Mouse (Mus musculus) intestine, postnatal 0 days (tissue): Measurements from ENCODE around the gene Dab1. TPM values are rescaled to one million over a fixed set of nuclear protein-coding genes. Genes with fewer than 3 reads are reported as not detected.

Source experiments
- ATAC-seq: fragments of 200-750 bp; cut with Nextera tagmentation; 2 replicates; pipeline ENCODE4 v1.8.0; 2017; ENCODE audit warnings: mild to moderate bottlenecking, moderate TSS enrichment, moderate library complexity
- H3K27ac ChIP-seq: fragments of 300-500 bp; sonication (generic); 2 replicates; pipeline ENCODE4 v1.5.1; 2014; ENCODE audit warnings: mild to moderate bottlenecking, low read depth, low read length, moderate library complexity
- H3K27me3 ChIP-seq: fragments of 300-500 bp; sonication (generic); replicated peaks from 2 replicates; pipeline ENCODE4 v1.6.1; 2014; ENCODE audit warnings: low read length, mixed read lengths; ENCODE audit not compliant: control insufficient read depth, insufficient read depth
- H3K36me3 ChIP-seq: fragments of 300-500 bp; sonication (generic); 2 replicates; pipeline ENCODE4 v1.6.1; 2014; ENCODE audit warnings: mild to moderate bottlenecking, moderate library complexity; ENCODE audit not compliant: control insufficient read depth, insufficient read depth
- H3K4me1 ChIP-seq: fragments of 300-500 bp; sonication (generic); replicated peaks from 2 replicates; pipeline ENCODE4 v1.6.1; 2014; ENCODE audit warnings: antibody characterized with exemption, low read length, mixed read lengths; ENCODE audit not compliant: control insufficient read depth, insufficient read depth
- H3K4me2 ChIP-seq: fragments of 300-500 bp; sonication (generic); replicated peaks from 2 replicates; pipeline ENCODE4 v1.6.1; 2014; ENCODE audit warnings: low read depth, mild to moderate bottlenecking, moderate library complexity
- H3K4me3 ChIP-seq: fragments of 300-500 bp; sonication (generic); 2 replicates; pipeline ENCODE4 v1.5.1; 2014; ENCODE audit warnings: low read depth, low read length
- H3K9ac ChIP-seq: fragments of 300-500 bp; sonication (generic); 2 replicates; pipeline ENCODE4 v1.6.1; 2014; ENCODE audit warnings: mild to moderate bottlenecking, low read depth, low read length
- H3K9me3 ChIP-seq: fragments of 300-500 bp; sonication (generic); 2 replicates; pipeline ENCODE4 v1.6.1; 2016; ENCODE audit warnings: mixed run types; ENCODE audit not compliant: control insufficient read depth
- CTCF ChIP-seq: sonication (generic); IDR thresholded peaks from 2 replicates; pipeline ENCODE4 v1.5.1; 2016; ENCODE audit warnings: low read depth, mild to moderate bottlenecking, control low read depth, antibody characterized with exemption, moderate library complexity
- WGBS: fragments of 180-500 bp; shearing (Covaris S2); extraction: QIAGEN DNeasy Blood & Tissue Kit; methylation state at CpG from one replicate; pipeline ENCODE4 v1.1.7; 2014; 5-methylcytosine and 5-hydroxymethylcytosine counted together
- polyA plus RNA-seq: library from polyadenylated mRNA; unstranded; fragments of >200 nt; fragmentation: Nextera tagmentation; extraction: Ambion mirVana; gene quantifications from 2 replicates; pipeline ENCODE4 v1.2.1, GENCODE M21; 2015

Dab1 gene
- polyA plus RNA-seq, 1 experiment from 2014 or later = 61.3 TPM

DNA sequence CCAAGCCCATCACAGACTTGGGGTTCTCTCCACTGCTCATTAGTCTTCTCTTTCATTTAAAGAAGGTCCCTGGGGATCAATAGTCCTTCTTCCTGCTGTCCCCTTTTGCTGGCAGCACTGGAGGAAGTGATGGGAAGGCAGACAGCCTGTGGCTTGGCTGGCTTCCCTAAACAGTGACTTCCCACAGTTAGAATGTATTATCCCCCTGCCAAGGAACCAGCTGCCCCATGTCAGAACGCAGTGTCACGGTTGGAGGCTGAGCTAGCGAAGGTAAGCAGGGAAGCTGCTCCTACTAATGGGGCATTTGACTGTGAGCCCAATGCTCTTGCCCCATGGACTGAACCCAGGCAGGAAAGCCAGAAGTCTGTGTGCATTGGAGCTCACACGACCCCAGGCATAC, 162.2 kb downstream of the Dab1 start:
- no peak for TF ChIP-seq CTCF
- Histone ChIP-seq H3K4me2 (no peak overlapping the region), H3K9me3 (no peaks in the 10 kb centered on the region), H3K4me1 (no peaks in the 10 kb centered on the region), H3K27me3 (no peaks in the 10 kb centered on the region), H3K36me3 (no peaks in the 10 kb centered on the region), H3K27ac (no peak overlapping the region), H3K9ac (no peak overlapping the region), H3K4me3 (no peak overlapping the region)
- 55% methylated on average over 4 of the region's 4 CpGs for WGBS
- ATAC-seq = no peak

DNA sequence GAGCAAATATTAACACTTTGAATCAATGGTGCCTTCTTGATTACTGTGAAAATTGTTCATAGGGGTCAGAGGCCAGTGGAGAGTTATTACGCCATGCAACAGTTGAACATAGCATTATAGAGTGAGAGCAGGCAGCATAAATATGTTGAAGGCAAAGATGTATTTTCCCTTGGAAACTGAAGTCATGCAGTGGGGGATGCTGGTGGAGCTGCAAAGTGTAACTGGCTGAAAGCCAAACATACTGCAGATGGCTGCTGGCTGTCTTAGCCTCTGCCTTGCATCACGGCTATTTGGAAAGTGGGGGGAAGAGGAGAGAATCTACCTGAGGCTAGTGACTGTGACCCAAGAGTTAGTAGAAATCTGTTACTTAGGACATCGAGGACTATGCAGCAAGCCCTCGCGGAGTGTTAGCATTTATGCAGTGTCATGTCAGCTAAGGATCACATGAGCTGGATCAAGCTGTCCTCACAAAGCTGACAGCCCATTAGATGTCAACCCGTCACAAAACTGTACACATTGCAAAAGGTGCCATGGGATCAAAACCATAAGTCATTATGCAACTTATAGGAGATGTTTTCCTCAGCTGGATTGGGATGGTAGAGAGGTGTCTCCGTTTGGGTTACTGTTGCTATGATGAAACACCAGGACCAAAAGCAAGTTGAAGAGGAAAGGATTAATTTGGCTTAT, 164.5 kb downstream of the Dab1 start:
- H3K27ac ChIP-seq = no peak overlapping the region

DNA sequence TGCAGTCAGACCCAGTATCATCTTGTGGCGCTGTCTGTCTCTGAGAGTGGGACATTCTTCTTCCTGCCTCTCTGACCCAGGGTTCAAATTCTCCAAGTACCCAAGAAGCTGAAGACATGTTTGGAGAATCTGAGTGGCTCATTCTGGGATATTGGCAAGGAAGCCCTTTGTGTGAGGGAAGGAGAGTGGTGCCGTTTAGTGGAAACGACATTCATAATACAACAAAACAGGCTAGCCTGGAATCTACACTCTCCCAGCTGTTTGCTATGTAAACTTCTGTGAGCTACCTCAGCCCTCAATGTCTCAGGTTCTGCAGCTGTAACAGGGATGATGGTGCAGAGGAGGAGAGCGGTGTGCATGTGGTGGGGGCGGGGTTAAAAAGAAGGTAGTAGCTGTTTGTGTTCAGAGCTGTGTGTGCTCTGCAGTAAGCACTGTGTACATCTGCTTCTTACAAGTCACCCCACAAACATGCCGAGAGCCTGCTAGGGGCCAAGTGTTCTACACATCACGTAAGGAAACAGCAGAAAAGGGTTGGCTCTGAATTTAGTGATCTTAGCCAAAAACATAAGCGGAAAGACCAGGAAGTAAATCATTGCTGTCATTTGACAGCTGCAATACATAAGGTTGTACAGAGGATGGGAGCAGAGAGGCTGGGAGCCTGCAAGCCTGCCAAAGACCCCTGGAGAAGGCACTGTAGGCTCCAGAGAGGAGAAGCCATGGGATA, 174.6 kb downstream of the Dab1 start:
- WGBS = 53% methylated on average over 8 of the region's 8 CpGs
- no peak overlapping the region for H3K27ac ChIP-seq

More for the DNA sequence above, 164.5 kb downstream of the Dab1 start:
- no peak for ATAC-seq
- H3K4me2 ChIP-seq = no peak overlapping the region
- H3K4me3 ChIP-seq = no peak overlapping the region
- no peak for TF ChIP-seq CTCF
- no peaks in the 10 kb centered on the region for H3K27me3 ChIP-seq
- WGBS = 72% methylated on average over 7 of the region's 7 CpGs
- H3K9me3 ChIP-seq = no peaks in the 10 kb centered on the region
- H3K4me1 ChIP-seq = no peaks in the 10 kb centered on the region
- H3K9ac ChIP-seq = no peak overlapping the region
- no peaks in the 10 kb centered on the region for H3K36me3 ChIP-seq

GRCm38 (mm10) chr4:103796416-103796815, 177.3 kb downstream of the Dab1 start:
- H3K4me2 ChIP-seq = no peak overlapping the region
- no peaks in the 10 kb centered on the region for H3K9me3 ChIP-seq
- WGBS = 79% methylated on average over 6 of the region's 6 CpGs
- no peak for ATAC-seq
- H3K36me3 ChIP-seq = no peaks in the 10 kb centered on the region
- H3K4me3 ChIP-seq = no peak overlapping the region
- no peak overlapping the region for H3K27ac ChIP-seq
- H3K9ac ChIP-seq = no peak overlapping the region
- no peaks in the 10 kb centered on the region for H3K4me1 ChIP-seq
- H3K27me3 ChIP-seq = no peaks in the 10 kb centered on the region
- TF ChIP-seq CTCF = no peak

More for the DNA sequence above, 174.6 kb downstream of the Dab1 start:
- Histone ChIP-seq H3K4me1 (no peaks in the 10 kb centered on the region), H3K27me3 (no peaks in the 10 kb centered on the region), H3K9ac (no peak overlapping the region), H3K9me3 (no peaks in the 10 kb centered on the region), H3K4me3 (no peak overlapping the region), H3K36me3 (no peaks in the 10 kb centered on the region), H3K4me2 (no peak overlapping the region)
- TF ChIP-seq CTCF = peak; percentile 47
- no peak for ATAC-seq

DNA sequence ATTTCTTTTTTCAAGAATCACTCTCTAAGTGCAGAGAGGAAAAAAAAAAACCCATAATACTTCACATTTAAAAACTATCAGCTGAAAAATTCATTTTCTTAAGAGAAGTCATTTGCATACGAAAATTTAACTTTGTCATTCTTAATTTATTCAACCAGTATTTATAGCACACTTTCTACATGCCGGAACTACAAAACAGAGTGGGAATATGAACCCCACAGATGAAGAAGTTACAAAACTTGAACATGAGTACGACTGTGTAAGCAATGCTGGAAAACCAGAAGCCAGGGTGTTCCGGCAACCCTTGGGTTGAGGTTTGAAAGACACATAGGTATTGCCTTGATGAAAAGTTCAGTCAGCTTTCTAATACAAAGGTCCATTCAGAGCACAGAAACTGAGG, 183.3 kb downstream of the Dab1 start:
- Histone ChIP-seq H3K4me3 (no peak overlapping the region), H3K9ac (no peak overlapping the region), H3K4me2 (no peak overlapping the region), H3K27me3 (no peaks in the 10 kb centered on the region), H3K36me3 (no peaks in the 10 kb centered on the region), H3K27ac (no peak overlapping the region), H3K9me3 (no peaks in the 10 kb centered on the region), H3K4me1 (no peaks in the 10 kb centered on the region)
- no peak for TF ChIP-seq CTCF
- 85% methylated on average over 4 of the region's 4 CpGs for WGBS
- no peak for ATAC-seq

DNA sequence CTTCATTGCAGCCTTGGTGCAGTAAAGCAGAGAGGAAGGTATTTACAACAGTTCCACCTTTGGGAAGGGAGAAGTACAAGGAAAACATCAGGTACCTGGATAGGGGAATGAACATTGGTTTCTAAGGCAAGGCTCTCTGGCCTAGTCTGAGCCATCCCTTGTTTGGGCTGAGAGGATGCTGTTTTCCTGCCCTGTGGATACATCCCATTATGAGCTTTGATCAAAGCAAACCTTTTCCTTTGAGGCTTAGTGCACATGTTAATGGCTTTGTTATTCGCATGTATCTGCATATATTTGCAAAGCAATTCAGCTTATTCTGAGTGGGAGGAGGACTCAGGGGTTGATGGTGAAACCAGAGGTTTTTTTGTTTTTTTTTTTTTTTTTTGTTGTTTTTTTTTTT, 185.3 kb downstream of the Dab1 start:
- H3K4me3 ChIP-seq = no peak overlapping the region
- no peaks in the 10 kb centered on the region for H3K4me1 ChIP-seq
- no peak for TF ChIP-seq CTCF
- no peak overlapping the region for H3K27ac ChIP-seq
- H3K4me2 ChIP-seq = no peak overlapping the region
- ATAC-seq = no peak
- 66% methylated on average over 1 of the region's 1 CpGs for WGBS
- no peaks in the 10 kb centered on the region for H3K9me3 ChIP-seq
- H3K27me3 ChIP-seq = no peaks in the 10 kb centered on the region
- H3K9ac ChIP-seq = no peak overlapping the region
- H3K36me3 ChIP-seq = no peaks in the 10 kb centered on the region
